ENCODE assay signal across 8 mouse cellular contexts in genomic region chr14:32084761-32085485, GRCm38 (mm10). TPM values are rescaled to one million over a fixed set of nuclear protein-coding genes. Genes with fewer than 3 reads are reported as not detected.
DNase-seq lines count a peak whose midpoint lies in the region; ATAC-seq lines count a peak whose summit lies in the region.

TSS of gene Oxnad1 (plus strand) at chr14:32085374.

- 2% methylated on average over 22 of the region's 22 CpGs for WGBS in limb, embryonic 12.5 days

- peak; percentile 97 for ATAC-seq in limb, embryonic 12.5 days (ENCODE audit: insufficient number of reproducible peaks, insufficient read depth, low FRiP score, low TSS enrichment, low read depth)
- peak; percentile 77 for ATAC-seq in monocyte, adult 5-6 weeks (replicated peaks; ENCODE audit: insufficient number of reproducible peaks, low FRiP score, low TSS enrichment, poor library complexity, severe bottlenecking)

- DNase-seq in left cerebral cortex, adult 18-20 months (ENCODE audit: low spot score in 2 of 2): peak in 1 of 2 experiments; percentile 86
- no peak for DNase-seq in left cerebral cortex, adult 11 months (ENCODE audit: low spot score)
- peak; percentile 89 for DNase-seq in T-cell, adult 2 months (ENCODE audit: low spot score)
- DNase-seq in heart, postnatal 25 days (ENCODE audit: low spot score): no peak
- DNase-seq in cerebellum, adult 8-10 months: no peak

- intact Hi-C loops in heart, postnatal 25 days (cut with DNase I): loop anchor here (5.0 to 10.0 kb wide), 2 partner anchors 72 to 590 kb away; partner anchors contain the start of genes Eaf1, Mettl6 and Ncoa4

- no peaks in the 10 kb centered on the region for H3K9me3 ChIP-seq in erythroblast, embryonic 14.5 days (ENCODE audit: control insufficient read depth, low read length)
- H3K9me3 ChIP-seq in limb, embryonic 12.5 days: no peaks in the 10 kb centered on the region

- peak within 1 kb of the TSS; percentile 57 for H3K9ac ChIP-seq in limb, embryonic 12.5 days (replicated peaks)

- peak within 1 kb of the TSS; percentile 64 for H3K4me2 ChIP-seq in limb, embryonic 12.5 days

- peak within 1 kb of the TSS; percentile 95 for H3K4me3 ChIP-seq in erythroblast, embryonic 14.5 days (replicated peaks)
- peak within 1 kb of the TSS; percentile 63 for H3K4me3 ChIP-seq in limb, embryonic 12.5 days (replicated peaks)

- peaks cover 39% of the 10 kb centered on the region for H3K4me1 ChIP-seq in erythroblast, embryonic 14.5 days (ENCODE audit: control insufficient read depth)
- H3K4me1 ChIP-seq in limb, embryonic 12.5 days (replicated peaks): peaks cover 11% of the 10 kb centered on the region; the same call in 1 of the 2 replicates

- H3K27ac ChIP-seq in limb, embryonic 12.5 days: peak within 1 kb of the TSS; percentile 79

- peaks cover 41% of the 10 kb centered on the region for H3K36me3 ChIP-seq in erythroblast, embryonic 14.5 days (ENCODE audit: control insufficient read depth)
- peaks cover 28% of the 10 kb centered on the region for H3K36me3 ChIP-seq in limb, embryonic 12.5 days

- H3K27me3 ChIP-seq in erythroblast, embryonic 14.5 days (ENCODE audit: control insufficient read depth): no peaks in the 10 kb centered on the region
- H3K27me3 ChIP-seq in limb, embryonic 12.5 days: no peaks in the 10 kb centered on the region

RNA-seq across cellular contexts. Expression of gene Oxnad1, which starts in this region (rescaled TPM):
- 10 to 100 TPM; 13.3 to 15.0 TPM for total RNA-seq in left cerebral cortex, adult 18-20 months (2021)
- polyA plus RNA-seq in erythroblast, embryonic 14.5 days (2012): 0.84 and 0.94 TPM in 2 replicates
- total RNA-seq in heart, postnatal 25 days (2021): 10 to 100 TPM; 50.4 to 56.2 TPM
- polyA plus RNA-seq in limb, embryonic 12.5 days (2016; fragmentation: Nextera tagmentation; extraction: Ambion mirVana): 16.2 and 18.2 TPM in 2 replicates
- 9.2 to 22.1 TPM (median 10.6 TPM) in 3 replicates for total RNA-seq in monocyte, adult 5-6 weeks (2017)
